Mouse (Mus musculus) frontal cortex, adult 2 months (tissue): Measurements from ENCODE around the gene Zdhhc7. TPM values are rescaled to one million over a fixed set of nuclear protein-coding genes. Genes with fewer than 3 reads are reported as not detected.

Experiments
- DNase-seq, 2 experiments: peaks; one replicate each; pipeline ENCODE4 v3.0.0; 2022; ENCODE audit warnings: low spot score in 1 of 2; ENCODE audit errors: extremely low spot score in 1 of 2
- polyA plus RNA-seq: library from polyadenylated mRNA; depleted of rRNA; stranded (reverse); fragments of >200 nt; gene quantifications from 2 replicates; pipeline ENCODE4 v1.2.3, GENCODE M21; 2012; rRNA removed

Gene Zdhhc7
- polyA plus RNA-seq, 1 experiment = 36.6 TPM

GRCm38 (mm10) chr8:120038741-120039140 is 62.5 kb downstream of the Zdhhc7 start:
- DNase-seq = no peak

GRCm38 (mm10) chr8:120037611-120038010 is 63.7 kb downstream of the Zdhhc7 start:
- no peak for DNase-seq

- no peak for DNase-seq
Measured at GRCm38 (mm10) chr8:120037199-120037598, 64.1 kb downstream of the Zdhhc7 start.

GRCm38 (mm10) chr8:120036578-120036977 is 64.7 kb downstream of the Zdhhc7 start:
- no peak for DNase-seq

- no peak for DNase-seq
Measured at GRCm38 (mm10) chr8:120036111-120036510, 65.2 kb downstream of the Zdhhc7 start.

- DNase-seq = no peak
Measured at GRCm38 (mm10) chr8:120034471-120034870, 66.8 kb downstream of the Zdhhc7 start.

- DNase-seq = no peak
Measured at GRCm38 (mm10) chr8:120032549-120033208, 68.6 kb downstream of the Zdhhc7 start.

Other genes with a start within 250 kb of the Zdhhc7 start
- gene Klhl36, start 239.2 kb downstream of the Zdhhc7 start, polyA plus RNA-seq = 9.5 and 10.2 TPM in 2 replicates
- gene Usp10, start 191.1 kb downstream of the Zdhhc7 start, polyA plus RNA-seq = 86.8 and 98.2 TPM in 2 replicates
- gene Gm20388, start 190.6 kb downstream of the Zdhhc7 start, polyA plus RNA-seq = 15.5 and 22.2 TPM in 2 replicates
- 3.4 and 4.0 TPM in 2 replicates for gene Crispld2, start 109.0 kb downstream of the Zdhhc7 start, polyA plus RNA-seq
- 202 and 212 TPM in 2 replicates for gene 6430548M08Rik, start 12.7 kb upstream of the Zdhhc7 start, polyA plus RNA-seq
- 1.1 and 1.2 TPM in 2 replicates for gene Fam92b, start 76.0 kb upstream of the Zdhhc7 start, polyA plus RNA-seq
- gene Gse1, start 127.0 kb upstream of the Zdhhc7 start, polyA plus RNA-seq = 56.7 and 57.1 TPM in 2 replicates